Comparison of ENCODE assay signal across 28 mouse cellular contexts in genomic region chr1:149674166-149674565, GRCm38 (mm10).
DNase-seq lines count a peak whose midpoint lies in the region; ATAC-seq lines count a peak whose summit lies in the region.
"Had no signal": no experiment of that assay in that cellular context is flagged by ENCODE, and none has a peak within 500 bp of the region (broad histone marks: within the 10 kb centered on the region; RNA-seq: fewer than 3 reads in every experiment).

No protein-coding gene starts in this region.

- H3K36me3 ChIP-seq in forebrain, embryonic 14.5 days (ENCODE audit: control insufficient read depth, insufficient read depth, low read length) = no peaks in the 10 kb centered on the region
- no peaks in the 10 kb centered on the region for H3K36me3 ChIP-seq in forebrain, embryonic 10.5 days (replicated peaks)
- H3K36me3 ChIP-seq in kidney, embryonic 15.5 days = no peaks in the 10 kb centered on the region
- H3K36me3 ChIP-seq: embryonic facial prominence, embryonic 10.5 days; embryonic facial prominence, embryonic 13.5 days; heart, embryonic 15.5 days; hindbrain, embryonic 10.5 days; hindbrain, embryonic 13.5 days; intestine, embryonic 15.5 days had no signal

- H3K27me3 ChIP-seq in forebrain, embryonic 14.5 days (replicated peaks; ENCODE audit: control insufficient read depth, insufficient read depth, low read length) = no peaks in the 10 kb centered on the region
- H3K27me3 ChIP-seq in forebrain, embryonic 10.5 days (ENCODE audit: poor library complexity, severe bottlenecking) = no peaks in the 10 kb centered on the region
- H3K27me3 ChIP-seq in kidney, embryonic 15.5 days = no peaks in the 10 kb centered on the region
- H3K27me3 ChIP-seq: embryonic facial prominence, embryonic 13.5 days; forebrain, embryonic 13.5 days; heart, embryonic 15.5 days; hindbrain, embryonic 13.5 days; intestine, embryonic 15.5 days had no signal

- WGBS in forebrain, embryonic 14.5 days = 58% methylated on average over 1 of the region's 1 CpGs
- 64% methylated on average over 1 of the region's 1 CpGs for WGBS in forebrain, embryonic 10.5 days
- 95% methylated on average over 1 of the region's 1 CpGs for WGBS in kidney, embryonic 15.5 days

- H3K4me2 ChIP-seq in forebrain, embryonic 14.5 days (ENCODE audit: low read length) = no peak overlapping the region
- H3K4me2 ChIP-seq in kidney, embryonic 15.5 days = no peak overlapping the region
- H3K4me2 ChIP-seq: embryonic facial prominence, embryonic 13.5 days; forebrain, embryonic 13.5 days; heart, embryonic 11.5 days; heart, embryonic 15.5 days; hindbrain, embryonic 13.5 days; intestine, embryonic 15.5 days had no signal

- no peak overlapping the region for H3K9ac ChIP-seq in forebrain, embryonic 14.5 days (ENCODE audit: low read length)
- no peak overlapping the region for H3K9ac ChIP-seq in kidney, embryonic 15.5 days
- H3K9ac ChIP-seq: embryonic facial prominence, embryonic 13.5 days; forebrain, embryonic 13.5 days; forebrain, postnatal 0 days; heart, embryonic 15.5 days; hindbrain, embryonic 13.5 days; intestine, embryonic 15.5 days had no signal

- no peak overlapping the region for H3K27ac ChIP-seq in forebrain, embryonic 14.5 days (ENCODE audit: low read depth, low read length)
- no peak overlapping the region for H3K27ac ChIP-seq in forebrain, embryonic 10.5 days
- no peak overlapping the region for H3K27ac ChIP-seq in kidney, embryonic 15.5 days
- H3K27ac ChIP-seq: embryonic facial prominence, embryonic 10.5 days; embryonic facial prominence, embryonic 13.5 days; forebrain, embryonic 13.5 days; gastrocnemius, adult 2 months; heart, embryonic 15.5 days; hindbrain, embryonic 10.5 days; hindbrain, embryonic 13.5 days; intestine, embryonic 15.5 days had no signal

- DNase-seq in forebrain, embryonic 14.5 days (ENCODE audit: low spot score) = peak; percentile 4
- DNase-seq in forebrain, embryonic 10.5 days (ENCODE audit: extremely low spot score, low spot score) = no peak
- DNase-seq in brain, adult 2 months (ENCODE audit: low read depth, low spot score) = peak; percentile 74
- peak; percentile 81 for DNase-seq in cerebellum, adult 9-10 months
- DNase-seq in thymus, postnatal 4 days = no peak
- DNase-seq in left cerebral cortex, adult 18-20 months (ENCODE audit: low spot score in 2 of 2) = no peak
- DNase-seq: adrenal gland, postnatal 10 days; embryo, embryonic 11 days; forebrain, postnatal 0 days; gastrocnemius, adult 2 months; gastrocnemius, postnatal 14 days; heart, adult 11 months; heart, postnatal 10 days; heart, postnatal 36 days; kidney, adult 11 months; kidney, adult 8-10 months had no signal

- H3K4me1 ChIP-seq in forebrain, embryonic 14.5 days (ENCODE audit: control insufficient read depth, insufficient read depth, low read length) = no peaks in the 10 kb centered on the region
- H3K4me1 ChIP-seq in forebrain, embryonic 10.5 days = no peaks in the 10 kb centered on the region
- no peaks in the 10 kb centered on the region for H3K4me1 ChIP-seq in kidney, embryonic 15.5 days
- H3K4me1 ChIP-seq: embryonic facial prominence, embryonic 10.5 days; embryonic facial prominence, embryonic 13.5 days; forebrain, embryonic 13.5 days; heart, embryonic 15.5 days; hindbrain, embryonic 10.5 days; hindbrain, embryonic 13.5 days; intestine, embryonic 15.5 days had no signal

- no peak for ATAC-seq in forebrain, embryonic 14.5 days
- ATAC-seq in kidney, embryonic 15.5 days (replicated peaks; ENCODE audit: low FRiP score) = no peak
- ATAC-seq: forebrain, embryonic 13.5 days; forebrain, postnatal 0 days; hindbrain, embryonic 16.5 days; intestine, embryonic 15.5 days; Patski had no signal

- no peaks in the 10 kb centered on the region for H3K9me3 ChIP-seq in forebrain, embryonic 14.5 days (replicated peaks; ENCODE audit: control insufficient read depth, low read length)
- no peaks in the 10 kb centered on the region for H3K9me3 ChIP-seq in forebrain, embryonic 10.5 days
- H3K9me3 ChIP-seq in kidney, embryonic 15.5 days (replicated peaks) = no peaks in the 10 kb centered on the region
- H3K9me3 ChIP-seq: embryonic facial prominence, embryonic 10.5 days; embryonic facial prominence, embryonic 13.5 days; forebrain, embryonic 13.5 days; heart, embryonic 15.5 days; hindbrain, embryonic 10.5 days; hindbrain, embryonic 13.5 days; intestine, embryonic 15.5 days had no signal

- no peak overlapping the region for H3K4me3 ChIP-seq in forebrain, embryonic 14.5 days (ENCODE audit: low read depth, low read length)
- H3K4me3 ChIP-seq in forebrain, embryonic 10.5 days = no peak overlapping the region
- H3K4me3 ChIP-seq in kidney, embryonic 15.5 days (replicated peaks) = no peak overlapping the region
- H3K4me3 ChIP-seq: embryonic facial prominence, embryonic 10.5 days; embryonic facial prominence, embryonic 13.5 days; erythroblast, embryonic 14.5 days; forebrain, embryonic 13.5 days; gastrocnemius, adult 2 months; heart, embryonic 15.5 days; hindbrain, embryonic 10.5 days; hindbrain, embryonic 13.5 days; intestine, embryonic 15.5 days had no signal

Comparison
In these comparisons a context has a peak if more than half of its experiments do, and no peak if none do; other contexts are left out.
1. DNase-seq: peak in forebrain, embryonic 14.5 days (single experiment), brain, adult 2 months (single experiment) and cerebellum, adult 9-10 months (single experiment); none in forebrain, embryonic 10.5 days (single experiment), thymus, postnatal 4 days (single experiment) and left cerebral cortex, adult 18-20 months (0 of 2).